Mouse (Mus musculus): ENCODE measurements around the gene Myo18b. TPM values are rescaled to one million over a fixed set of nuclear protein-coding genes. Genes with fewer than 3 reads are reported as not detected.

Myo18b gene
- polyA plus RNA-seq, 1 experiment = 0.90 TPM

DNA sequence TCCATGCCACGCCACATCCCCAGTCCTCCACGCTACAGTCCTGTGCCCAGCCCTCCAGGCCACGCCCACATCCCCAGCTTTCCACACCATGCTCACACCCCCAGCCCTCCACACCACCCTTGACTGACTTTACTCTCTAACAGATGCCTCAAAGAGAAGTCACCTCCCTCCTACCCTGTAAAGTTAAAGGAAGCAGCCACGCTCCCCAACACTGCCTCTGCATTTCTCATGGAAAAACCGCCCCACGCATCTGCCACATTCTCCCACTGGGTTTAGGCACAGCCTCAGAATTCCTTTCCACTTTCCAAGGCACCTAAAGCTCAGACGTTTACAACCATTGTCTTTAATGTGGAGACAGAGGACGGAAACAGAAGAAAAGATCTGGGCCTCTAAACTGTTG, 110.1 kb downstream of the Myo18b start:
- no peak for TF ChIP-seq POLR2A (IDR thresholded peaks at IDR 0.05; ENCODE audit: borderline replicate concordance, control insufficient read depth, low read depth, low read length)
- no peak for TF ChIP-seq CTCF (IDR thresholded peaks at IDR 0.05; ENCODE audit: control insufficient read depth, insufficient read depth, low read length)
- no peak overlapping the region for H3K4me3 ChIP-seq (replicated peaks; ENCODE audit: control insufficient read depth, low read depth, low read length)
- H3K27ac ChIP-seq (ENCODE audit: control insufficient read depth, insufficient read depth, low read depth, low read length, poor library complexity) = no peak overlapping the region
- 74% methylated on average over 8 of the region's 8 CpGs for WGBS
- no peaks in the 10 kb centered on the region for H3K4me1 ChIP-seq (ENCODE audit: control insufficient read depth, insufficient read depth, low read length)

DNA sequence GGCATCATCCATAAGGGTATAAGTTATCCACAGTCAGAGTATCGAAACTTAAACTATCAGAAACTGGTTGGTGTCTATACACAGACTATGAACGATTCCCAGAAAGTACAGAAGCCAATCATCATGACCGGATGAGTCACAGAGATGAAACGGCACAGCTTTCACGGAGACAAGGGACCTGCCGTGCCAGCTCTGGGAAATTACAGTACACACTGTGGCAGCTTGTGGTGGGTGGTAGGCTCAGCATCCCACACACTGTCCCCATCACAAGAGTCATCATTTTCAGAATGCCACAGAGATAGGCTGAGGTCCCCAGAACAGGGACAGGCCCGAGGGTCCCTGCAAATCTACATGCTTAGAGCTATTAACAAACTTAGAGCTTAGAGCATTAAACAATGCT, 114.4 kb downstream of the Myo18b start:
- no peak overlapping the region for H3K27ac ChIP-seq (ENCODE audit: control insufficient read depth, insufficient read depth, low read depth, low read length, poor library complexity)
- no peaks in the 10 kb centered on the region for H3K4me1 ChIP-seq (ENCODE audit: control insufficient read depth, insufficient read depth, low read length)
- no peak overlapping the region for H3K4me3 ChIP-seq (replicated peaks; ENCODE audit: control insufficient read depth, low read depth, low read length)
- 80% methylated on average over 7 of the region's 7 CpGs for WGBS
- no peak for TF ChIP-seq POLR2A (IDR thresholded peaks at IDR 0.05; ENCODE audit: borderline replicate concordance, control insufficient read depth, low read depth, low read length)
- no peak for TF ChIP-seq CTCF (IDR thresholded peaks at IDR 0.05; ENCODE audit: control insufficient read depth, insufficient read depth, low read length)

DNA sequence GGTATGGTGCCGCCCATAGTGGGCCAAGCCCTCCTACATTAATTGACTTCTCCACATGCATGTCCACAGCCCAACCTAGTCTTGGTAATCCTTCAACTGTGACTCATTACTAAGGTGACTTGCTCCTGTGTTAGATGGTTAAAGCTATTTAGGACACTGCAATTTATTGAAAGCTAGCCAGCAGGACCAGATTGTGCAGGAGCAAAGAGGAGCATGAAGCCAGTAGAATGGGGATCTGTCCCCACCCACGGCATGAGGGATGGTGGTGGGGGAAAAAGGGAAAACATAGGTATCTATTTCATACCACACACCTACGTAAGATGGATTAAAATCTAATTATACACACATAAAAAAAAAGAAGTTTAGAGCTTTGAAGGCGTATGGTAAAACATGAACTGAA, 114.9 kb downstream of the Myo18b start:
- WGBS = 74% methylated on average over 4 of the region's 4 CpGs
- no peak overlapping the region for H3K27ac ChIP-seq (ENCODE audit: control insufficient read depth, insufficient read depth, low read depth, low read length, poor library complexity)
- no peaks in the 10 kb centered on the region for H3K4me1 ChIP-seq (ENCODE audit: control insufficient read depth, insufficient read depth, low read length)
- H3K4me3 ChIP-seq (replicated peaks; ENCODE audit: control insufficient read depth, low read depth, low read length) = no peak overlapping the region
- TF ChIP-seq POLR2A (IDR thresholded peaks at IDR 0.05; ENCODE audit: borderline replicate concordance, control insufficient read depth, low read depth, low read length) = no peak
- TF ChIP-seq CTCF (IDR thresholded peaks at IDR 0.05; ENCODE audit: control insufficient read depth, insufficient read depth, low read length) = no peak

DNA sequence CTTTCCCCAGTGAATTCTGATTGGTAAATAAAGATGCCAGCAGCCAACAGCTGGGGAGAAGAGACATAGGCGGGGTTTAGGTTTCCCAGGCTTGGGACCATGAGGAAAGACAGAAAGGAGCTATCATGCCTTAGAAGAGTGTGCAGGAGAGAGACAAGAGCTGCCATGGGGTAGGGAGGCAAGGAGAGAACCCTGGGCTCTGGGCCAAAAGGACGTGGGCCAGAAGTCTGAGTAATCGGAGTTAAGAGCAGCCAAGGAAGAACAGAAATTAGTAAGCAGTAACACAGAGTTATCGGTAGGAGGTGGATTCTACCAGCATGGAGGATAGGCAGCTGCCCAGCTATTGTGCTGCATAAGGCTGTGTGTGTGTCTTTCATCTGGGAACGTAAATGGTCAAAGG, 115.8 kb downstream of the Myo18b start:
- TF ChIP-seq POLR2A (IDR thresholded peaks at IDR 0.05; ENCODE audit: borderline replicate concordance, control insufficient read depth, low read depth, low read length) = no peak
- no peak for TF ChIP-seq CTCF (IDR thresholded peaks at IDR 0.05; ENCODE audit: control insufficient read depth, insufficient read depth, low read length)
- Histone ChIP-seq H3K4me1 (ENCODE audit: control insufficient read depth, insufficient read depth, low read length) (no peaks in the 10 kb centered on the region), H3K4me3 (replicated peaks; ENCODE audit: control insufficient read depth, low read depth, low read length) (no peak overlapping the region), H3K27ac (ENCODE audit: control insufficient read depth, insufficient read depth, low read depth, low read length, poor library complexity) (no peak overlapping the region)
- WGBS = 63% methylated on average over 5 of the region's 5 CpGs

DNA sequence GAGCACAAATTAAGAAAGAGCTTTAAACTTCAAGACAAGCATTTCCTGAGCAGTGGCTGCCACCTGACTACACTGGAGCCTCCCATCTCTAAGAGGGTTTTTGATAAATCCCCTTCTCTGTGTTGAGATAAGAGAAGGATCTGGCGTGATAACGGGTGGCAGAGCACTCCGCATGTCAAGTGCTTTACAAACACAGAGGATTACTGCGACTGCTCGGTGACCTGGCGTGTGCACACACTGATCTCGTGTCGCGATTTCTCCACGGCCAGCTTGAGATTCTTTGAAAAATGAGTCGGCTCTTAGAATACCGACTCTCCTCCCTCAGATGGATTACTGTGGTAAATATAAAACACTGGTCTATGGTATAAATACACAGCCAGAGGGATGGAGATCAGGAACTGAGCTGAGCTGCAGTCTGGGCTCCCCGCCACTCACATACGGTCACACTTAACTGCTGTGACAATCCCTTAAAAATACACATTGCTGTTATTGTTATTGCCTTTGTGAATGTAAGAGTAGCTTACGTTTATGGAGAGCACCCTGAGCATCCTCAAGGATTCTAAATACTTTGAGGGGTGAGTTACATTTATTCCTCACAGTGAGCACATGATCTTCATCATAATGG, 119.3 kb downstream of the Myo18b start:
- no peak for TF ChIP-seq POLR2A (IDR thresholded peaks at IDR 0.05; ENCODE audit: borderline replicate concordance, control insufficient read depth, low read depth, low read length)
- no peak for TF ChIP-seq CTCF (IDR thresholded peaks at IDR 0.05; ENCODE audit: control insufficient read depth, insufficient read depth, low read length)
- H3K4me1 ChIP-seq (ENCODE audit: control insufficient read depth, insufficient read depth, low read length) = no peaks in the 10 kb centered on the region
- H3K4me3 ChIP-seq (replicated peaks; ENCODE audit: control insufficient read depth, low read depth, low read length) = no peak overlapping the region
- no peak overlapping the region for H3K27ac ChIP-seq (ENCODE audit: control insufficient read depth, insufficient read depth, low read depth, low read length, poor library complexity)
- 76% methylated on average over 15 of the region's 15 CpGs for WGBS

DNA sequence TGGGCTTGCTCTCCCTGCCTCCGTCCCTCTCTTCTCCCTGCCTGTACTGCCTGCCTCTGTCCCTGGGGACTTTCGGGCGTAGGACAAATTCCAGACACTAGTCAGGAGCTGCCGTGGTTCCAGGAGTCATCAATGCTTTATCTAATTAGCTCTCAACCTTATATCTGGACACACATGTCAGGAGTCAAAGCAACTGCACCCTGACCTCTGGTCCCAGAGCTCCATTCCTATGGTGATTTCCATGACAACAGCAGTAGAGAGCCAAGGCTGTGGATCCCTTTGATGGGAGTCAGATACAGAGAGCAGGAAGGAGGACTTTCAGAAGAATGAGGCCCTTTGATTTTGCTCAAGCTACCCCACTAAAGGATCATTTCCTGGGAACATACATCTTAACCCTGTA, 122.7 kb downstream of the Myo18b start:
- Histone ChIP-seq H3K27ac (ENCODE audit: control insufficient read depth, insufficient read depth, low read depth, low read length, poor library complexity) (no peak overlapping the region), H3K4me1 (ENCODE audit: control insufficient read depth, insufficient read depth, low read length) (no peaks in the 10 kb centered on the region), H3K4me3 (replicated peaks; ENCODE audit: control insufficient read depth, low read depth, low read length) (no peak overlapping the region)
- TF ChIP-seq POLR2A (IDR thresholded peaks at IDR 0.05; ENCODE audit: borderline replicate concordance, control insufficient read depth, low read depth, low read length) (no peak), CTCF (IDR thresholded peaks at IDR 0.05; ENCODE audit: control insufficient read depth, insufficient read depth, low read length) (no peak)
- 66% methylated on average over 4 of the region's 4 CpGs for WGBS

DNA sequence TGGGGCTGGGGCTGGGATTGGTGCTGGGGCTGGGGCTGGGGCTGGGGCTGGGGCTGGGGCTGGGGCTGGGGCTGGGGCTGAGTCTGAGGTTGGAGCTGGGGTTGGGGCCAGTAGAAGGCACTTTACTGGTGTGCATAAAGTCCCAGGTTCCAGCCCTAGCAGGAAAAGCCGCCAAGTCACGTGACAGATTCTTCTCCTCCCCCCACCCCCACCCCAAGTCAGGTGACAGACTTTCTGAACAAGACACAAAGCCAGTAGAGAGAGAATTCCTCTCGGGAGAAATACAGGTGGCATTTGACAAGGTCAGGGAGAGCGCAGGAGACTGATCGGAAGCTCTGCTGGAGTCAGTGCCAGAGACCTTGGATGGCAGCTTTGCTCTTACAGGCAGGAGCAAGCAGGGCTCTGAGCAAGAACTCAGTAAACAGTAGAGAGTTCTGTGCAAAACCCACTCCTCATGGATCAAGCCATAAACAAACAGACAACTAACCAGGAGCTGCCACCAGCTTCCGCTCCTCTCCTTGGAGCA, 124.7 kb downstream of the Myo18b start:
- no peaks in the 10 kb centered on the region for H3K4me1 ChIP-seq (ENCODE audit: control insufficient read depth, insufficient read depth, low read length)
- 62% methylated on average over 6 of the region's 6 CpGs for whole genome bisulfite sequencing
- TF ChIP-seq CTCF (IDR thresholded peaks at IDR 0.05; ENCODE audit: control insufficient read depth, insufficient read depth, low read length) (no peak), POLR2A (IDR thresholded peaks at IDR 0.05; ENCODE audit: borderline replicate concordance, control insufficient read depth, low read depth, low read length) (no peak)
- H3K27ac ChIP-seq (ENCODE audit: control insufficient read depth, insufficient read depth, low read depth, low read length, poor library complexity) = no peak overlapping the region
- H3K4me3 ChIP-seq (replicated peaks; ENCODE audit: control insufficient read depth, low read depth, low read length) = no peak overlapping the region

DNA sequence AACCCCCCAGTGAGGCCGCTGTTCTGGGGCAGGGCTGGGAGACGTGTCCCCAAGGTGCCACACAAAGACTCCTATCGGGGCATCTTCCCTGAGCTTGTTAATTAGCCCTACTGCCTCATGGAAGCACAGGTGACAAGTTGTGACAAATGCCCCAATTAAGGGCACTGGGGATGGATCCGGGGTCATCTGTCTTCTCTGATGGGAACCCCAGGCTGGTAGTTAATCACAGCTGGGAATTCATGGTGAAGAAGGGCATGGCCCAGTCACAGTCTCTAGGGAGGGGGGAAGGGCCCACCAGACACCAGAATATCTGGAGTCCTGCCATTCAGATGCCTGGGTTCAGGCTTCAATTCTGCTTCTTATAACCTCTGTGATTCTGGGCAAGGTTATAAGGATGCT, 126.4 kb downstream of the Myo18b start:
- 32% methylated on average over 4 of the region's 4 CpGs for WGBS

More for the DNA sequence above, 126.4 kb downstream of the Myo18b start:
- no peak for TF ChIP-seq CTCF (IDR thresholded peaks at IDR 0.05; ENCODE audit: control insufficient read depth, insufficient read depth, low read length)
- TF ChIP-seq POLR2A (IDR thresholded peaks at IDR 0.05; ENCODE audit: borderline replicate concordance, control insufficient read depth, low read depth, low read length) = no peak
- Histone ChIP-seq H3K4me1 (ENCODE audit: control insufficient read depth, insufficient read depth, low read length) (no peaks in the 10 kb centered on the region), H3K27ac (ENCODE audit: control insufficient read depth, insufficient read depth, low read depth, low read length, poor library complexity) (no peak overlapping the region), H3K4me3 (replicated peaks; ENCODE audit: control insufficient read depth, low read depth, low read length) (no peak overlapping the region)
